Mouse (Mus musculus): ENCODE measurements around the gene Zfp37.
"Not testable (repeated sequence)": the region's sequence is repeated elsewhere in the genome, so short reads cannot be mapped to it uniquely, and the experiment has no call there.

Gene Zfp37

GRCm38 (mm10) chr4:62230769-62231168 is at the start of gene Zfp37:
Gene Zfp37 (minus strand): TSS chr4:62231047.
- in situ Hi-C loops (cut with MseI, MboI), result no loop called here

GRCm38 (mm10) chr4:62278081-62278480 is 47.2 kb upstream of the Zfp37 start:
- in situ Hi-C loops (cut with MseI, MboI), result no loop called here

GRCm38 (mm10) chr4:62277222-62277621 is 46.4 kb upstream of the Zfp37 start:
- in situ Hi-C loops (cut with MseI, MboI), result no loop called here

- in situ Hi-C loops (cut with MseI, MboI), result no loop called here
Observed at GRCm38 (mm10) chr4:62276642-62277041, 45.8 kb upstream of the Zfp37 start.

GRCm38 (mm10) chr4:62274841-62275536 is 44.1 kb upstream of the Zfp37 start:
- in situ Hi-C loops (cut with MseI, MboI), result no loop called here

GRCm38 (mm10) chr4:62273916-62274315 is 43.1 kb upstream of the Zfp37 start:
- in situ Hi-C loops (cut with MseI, MboI), result no loop called here

- in situ Hi-C loops (cut with MseI, MboI), result no loop called here
Observed at GRCm38 (mm10) chr4:62272696-62273095, 41.8 kb upstream of the Zfp37 start.

GRCm38 (mm10) chr4:62267101-62267500 is 36.3 kb upstream of the Zfp37 start:
- in situ Hi-C loops (cut with MseI, MboI), result no loop called here

GRCm38 (mm10) chr4:62266016-62266415 is 35.2 kb upstream of the Zfp37 start:
- in situ Hi-C loops (cut with MseI, MboI), result not testable (repeated sequence)

GRCm38 (mm10) chr4:62265154-62265836 is 34.4 kb upstream of the Zfp37 start:
- in situ Hi-C loops (cut with MseI, MboI), result no loop called here

GRCm38 (mm10) chr4:62263133-62263844 is 32.4 kb upstream of the Zfp37 start:
- in situ Hi-C loops (cut with MseI, MboI), result no loop called here

GRCm38 (mm10) chr4:62262276-62262675 is 31.4 kb upstream of the Zfp37 start, which contains the start of gene Slc31a2:
Gene Slc31a2 (plus strand): TSS chr4:62262562.
- in situ Hi-C loops (cut with MseI, MboI), result no loop called here

- in situ Hi-C loops (cut with MseI, MboI), result no loop called here
Observed at GRCm38 (mm10) chr4:62256931-62257330, 26.1 kb upstream of the Zfp37 start.

- in situ Hi-C loops (cut with MseI, MboI), result no loop called here
Observed at GRCm38 (mm10) chr4:62254551-62254950, 23.7 kb upstream of the Zfp37 start.

- in situ Hi-C loops (cut with MseI, MboI), result no loop called here
Observed at GRCm38 (mm10) chr4:62251776-62252175, 20.9 kb upstream of the Zfp37 start.

- in situ Hi-C loops (cut with MseI, MboI), result no loop called here
Observed at GRCm38 (mm10) chr4:62250896-62251544, 20.2 kb upstream of the Zfp37 start.

GRCm38 (mm10) chr4:62248328-62248727 is 17.5 kb upstream of the Zfp37 start:
- in situ Hi-C loops (cut with MseI, MboI), result no loop called here

- in situ Hi-C loops (cut with MseI, MboI), result no loop called here
Observed at GRCm38 (mm10) chr4:62240586-62240985, 9.7 kb upstream of the Zfp37 start.

- in situ Hi-C loops (cut with MseI, MboI), result no loop called here
Observed at GRCm38 (mm10) chr4:62230153-62230552, 694 bp downstream of the Zfp37 start.

- in situ Hi-C loops (cut with MseI, MboI), result no loop called here
Observed at GRCm38 (mm10) chr4:62229448-62229847, 1.4 kb downstream of the Zfp37 start.

GRCm38 (mm10) chr4:62228391-62228790 is 2.5 kb downstream of the Zfp37 start:
- in situ Hi-C loops (cut with MseI, MboI), result no loop called here

GRCm38 (mm10) chr4:62213490-62213889 is 17.4 kb downstream of the Zfp37 start:
- in situ Hi-C loops (cut with MseI, MboI), result no loop called here

Measured in mouse trophoblast stem cell (cell line).